Mouse (Mus musculus) T-cell, adult 66 days (primary cell): ENCODE measurements around the gene Eif2b2. TPM values are rescaled to one million over a fixed set of nuclear protein-coding genes. Genes with fewer than 3 reads are reported as not detected.

Experiments
- total RNA-seq, 2 experiments: library from RNA; stranded (reverse); gene quantifications; 3 replicates in 1 of 2; 4 replicates in 1 of 2; pipeline ENCODE4 v1.2.4; 2023

Gene Eif2b2
- 10 to 100 TPM; 89.9 to 95.4 TPM for total RNA-seq

DNA sequence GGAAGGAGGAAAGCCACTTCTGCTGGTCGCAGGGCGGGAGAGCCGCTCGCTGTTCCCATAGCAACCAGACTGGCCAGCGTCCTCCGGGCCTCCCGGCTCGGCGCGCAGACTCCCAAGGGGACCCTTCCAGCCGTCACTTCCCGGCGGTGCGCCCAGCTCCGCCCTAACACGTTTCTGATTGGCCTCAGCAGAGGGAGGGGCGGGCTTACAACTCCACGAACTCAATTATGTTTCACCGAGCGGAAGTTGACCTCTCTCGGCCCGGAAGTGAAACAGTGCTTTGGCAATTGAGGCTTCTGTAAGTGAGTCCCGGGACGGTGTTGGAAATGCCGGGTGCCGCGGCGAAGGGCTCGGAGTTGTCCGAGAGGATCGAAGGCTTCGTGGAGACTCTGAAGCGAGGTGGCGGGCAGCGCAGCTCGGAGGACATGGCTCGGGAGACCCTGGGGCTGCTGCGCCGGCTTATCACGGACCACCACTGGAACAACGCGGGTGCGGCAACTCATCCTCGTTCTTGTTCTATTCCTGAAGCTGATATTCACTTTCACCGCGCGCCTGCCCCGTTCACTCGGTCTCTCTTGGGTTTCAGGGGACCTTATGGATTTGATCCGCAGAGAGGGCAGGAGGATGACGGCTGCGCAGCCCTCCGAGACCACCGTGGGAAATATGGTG is at the start of gene Eif2b2:
Gene Eif2b2, plus strand, starts transcription at position 246 of the 669 bp plus-strand sequence.

DNA sequence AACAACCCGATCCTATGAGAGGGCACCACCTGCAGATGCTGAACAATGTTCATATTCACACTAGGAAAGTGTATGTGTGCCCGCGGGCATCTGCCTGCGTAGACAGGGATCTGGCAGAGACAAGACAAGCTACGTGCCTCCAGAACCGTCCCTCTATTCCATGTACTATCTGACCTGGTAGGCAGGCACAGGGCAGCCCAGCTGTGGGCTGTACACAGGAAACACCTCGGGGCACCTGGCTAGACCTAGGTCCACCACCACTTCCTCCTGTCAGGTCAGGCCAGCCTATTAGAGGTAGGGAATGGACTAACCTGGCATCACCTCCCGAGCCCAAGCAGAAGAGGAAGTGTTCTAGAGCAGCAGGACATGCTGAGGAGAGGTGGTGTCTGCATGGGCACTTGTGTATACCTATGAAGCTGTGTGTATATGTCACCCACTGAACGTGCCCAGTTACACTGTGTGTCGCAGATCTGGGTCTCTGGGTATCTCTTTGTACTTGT is 41.5 kb upstream of the Eif2b2 start, which contains the start of gene Pgf:
Gene Pgf, minus strand, starts transcription at position 51 of the 500 bp plus-strand sequence.

DNA sequence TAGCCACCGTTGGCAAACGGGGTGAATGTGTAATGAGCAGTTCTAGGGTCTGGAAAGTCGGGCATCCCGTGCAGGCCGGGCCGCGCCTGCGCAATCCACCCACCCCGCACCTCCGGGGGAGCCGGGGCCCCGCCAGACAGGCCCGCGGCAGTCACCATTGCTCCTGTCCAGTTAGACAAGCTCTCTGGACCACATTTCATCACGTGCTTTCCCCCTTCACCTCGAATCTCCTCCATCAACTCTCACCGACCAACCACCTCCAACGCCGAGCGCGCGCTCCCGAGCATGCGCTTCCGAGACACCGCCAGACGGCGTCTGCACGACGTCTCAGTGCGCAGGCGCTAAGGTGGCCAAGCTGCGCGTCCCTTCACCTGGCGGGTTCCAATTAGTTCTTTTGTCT is 51.0 kb downstream of the Eif2b2 start, which contains the start of gene Mlh3:
Gene Mlh3, minus strand, starts transcription at position 281 of the 400 bp plus-strand sequence.

Other genes starting within 250 kb of the Eif2b2 start
- 10 to 100 TPM; 90.8 to 93.9 TPM for gene Fcf1, start 248.6 kb upstream of the Eif2b2 start, total RNA-seq
- 10 to 100 TPM; 45.3 to 48.2 TPM for gene Arel1, start 248.6 kb upstream of the Eif2b2 start, total RNA-seq
- gene Ylpm1, start 223.2 kb upstream of the Eif2b2 start, total RNA-seq = 10 to 100 TPM; 95.6 to 95.7 TPM
- 1 to 10 TPM; 3.3 to 4.6 TPM for gene Prox2, start 108.7 kb upstream of the Eif2b2 start, total RNA-seq
- 100 to 1,000 TPM; 196 to 206 TPM for gene Dlst, start 108.6 kb upstream of the Eif2b2 start, total RNA-seq
- 1 to 10 TPM; 4.9 to 5.9 TPM for gene Rps6kl1, start 68.2 kb upstream of the Eif2b2 start, total RNA-seq
- gene Pgf, start 41.7 kb upstream of the Eif2b2 start, total RNA-seq = not detected
- gene Mlh3, start 51.1 kb downstream of the Eif2b2 start, total RNA-seq = 10 to 100 TPM; 19.2 to 20.7 TPM
- 10 to 100 TPM; 24.4 to 30.1 TPM for gene Acyp1, start 69.0 kb downstream of the Eif2b2 start, total RNA-seq
- not detected for gene Zc2hc1c, start 69.1 kb downstream of the Eif2b2 start, total RNA-seq
- gene Nek9, start 119.9 kb downstream of the Eif2b2 start, total RNA-seq = 10 to 100 TPM; 51.6 to 57.0 TPM
- 100 to 1,000 TPM; 127 to 130 TPM for gene Tmed10, start 155.4 kb downstream of the Eif2b2 start, total RNA-seq